Mouse (Mus musculus) kidney, embryonic 16.5 days (tissue): ENCODE measurements at regions not wholly inside any gene's neighbourhood (a gene's known extent, or its start where the extent isn't known, plus 50 kb on each side); places are given as distances from the start of the nearest gene placed in this dataset.

Source experiments
- ATAC-seq: fragments of 200-750 bp; cut with Nextera tagmentation; 2 replicates; pipeline ENCODE4 v1.8.0; 2017; ENCODE audit warnings: moderate TSS enrichment; ENCODE audit not compliant: low FRiP score, low TSS enrichment
- H3K27ac ChIP-seq: fragments of 300-500 bp; sonication (generic); 2 replicates; pipeline ENCODE4 v1.5.1; 2014; ENCODE audit warnings: low read length
- H3K27me3 ChIP-seq: fragments of 300-500 bp; sonication (generic); 2 replicates; pipeline ENCODE4 v1.6.1; 2014; ENCODE audit warnings: low read length, control low read depth, mixed read lengths; ENCODE audit not compliant: insufficient read depth
- H3K36me3 ChIP-seq: fragments of 300-500 bp; sonication (generic); 2 replicates; pipeline ENCODE4 v1.6.1; 2014; ENCODE audit warnings: low read length, control low read depth, mixed read lengths; ENCODE audit not compliant: insufficient read depth
- H3K4me1 ChIP-seq: fragments of 300-500 bp; sonication (generic); 2 replicates; pipeline ENCODE4 v1.6.1; 2014; ENCODE audit warnings: low read length, control low read depth, mixed read lengths; ENCODE audit not compliant: insufficient read depth
- H3K4me2 ChIP-seq: fragments of 300-500 bp; sonication (generic); replicated peaks from 2 replicates; pipeline ENCODE4 v1.6.1; 2014; ENCODE audit warnings: low read depth, low read length
- H3K4me3 ChIP-seq: fragments of 300-500 bp; sonication (generic); 2 replicates; pipeline ENCODE4 v1.5.1; 2014; ENCODE audit warnings: mild to moderate bottlenecking, low read length
- H3K9ac ChIP-seq: fragments of 300-500 bp; sonication (generic); replicated peaks from 2 replicates; pipeline ENCODE4 v1.6.1; 2014; ENCODE audit warnings: low read length
- H3K9me3 ChIP-seq: fragments of 300-500 bp; sonication (generic); 2 replicates; pipeline ENCODE4 v1.6.1; 2016; ENCODE audit warnings: low read length, control low read depth
- WGBS: fragments of 180-500 bp; shearing (Covaris S2); extraction: QIAGEN DNeasy Blood & Tissue Kit; methylation state at CpG from one replicate; pipeline ENCODE4 v1.1.7; 2014; 5-methylcytosine and 5-hydroxymethylcytosine counted together

- no peaks in the 10 kb centered on the region for H3K36me3 ChIP-seq
- no peaks in the 10 kb centered on the region for H3K27me3 ChIP-seq
- H3K4me1 ChIP-seq: 0 out of 2 replicates have a peak, but pooled peaks cover 4% of the 10 kb centered on the region
- no peak overlapping the region for H3K27ac ChIP-seq
- H3K9ac ChIP-seq: no peak overlapping the region
- H3K4me3 ChIP-seq: no peak overlapping the region
- H3K9me3 ChIP-seq: no peaks in the 10 kb centered on the region
- no peak overlapping the region for H3K4me2 ChIP-seq
- ATAC-seq: no peak
- 80% methylated on average over 5 of the region's 5 CpGs for WGBS
Measured at GRCm38 (mm10) chr5:118447366-118447765, 113.1 kb upstream of the Med13l start.

DNA sequence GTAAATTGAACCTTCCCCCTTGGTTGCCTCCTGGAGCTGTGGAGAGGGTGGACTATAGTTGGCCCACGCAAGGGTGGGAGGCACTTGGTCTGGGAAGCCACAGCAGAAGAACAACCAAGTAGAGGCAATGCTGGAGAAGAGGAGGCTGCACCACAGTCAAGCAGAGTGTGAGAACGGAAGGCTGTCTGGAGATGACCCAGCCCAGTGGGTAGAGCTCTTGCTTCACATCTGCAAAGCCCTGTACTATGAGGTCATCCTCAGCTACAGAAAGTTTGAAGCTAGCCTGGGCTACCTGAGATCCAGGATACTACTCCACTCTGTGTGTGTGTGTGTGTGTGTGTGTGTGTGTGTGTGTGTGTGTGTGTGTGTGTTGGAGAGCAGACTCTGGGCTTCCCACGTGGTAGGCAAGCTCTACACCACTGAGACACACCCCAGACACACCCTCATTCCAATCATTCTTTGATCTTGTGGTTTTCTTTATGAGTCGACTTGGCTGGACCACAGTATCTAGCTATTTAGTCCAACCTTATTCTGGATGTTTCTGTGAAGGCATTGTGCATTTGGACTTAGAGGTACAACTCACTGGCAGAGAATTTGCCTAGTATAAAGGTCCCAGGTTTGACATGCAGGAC is 111.5 kb upstream of the Med13l start:
- H3K27ac ChIP-seq: no peak overlapping the region
- H3K9me3 ChIP-seq: no peaks in the 10 kb centered on the region
- H3K4me1 ChIP-seq: 0 out of 2 replicates have a peak, but pooled peaks cover 4% of the 10 kb centered on the region
- 60% methylated on average over 4 of the region's 4 CpGs for WGBS
- no peak overlapping the region for H3K9ac ChIP-seq
- no peaks in the 10 kb centered on the region for H3K27me3 ChIP-seq
- no peak overlapping the region for H3K4me2 ChIP-seq
- H3K36me3 ChIP-seq: no peaks in the 10 kb centered on the region
- H3K4me3 ChIP-seq: no peak overlapping the region
- no peak for ATAC-seq

DNA sequence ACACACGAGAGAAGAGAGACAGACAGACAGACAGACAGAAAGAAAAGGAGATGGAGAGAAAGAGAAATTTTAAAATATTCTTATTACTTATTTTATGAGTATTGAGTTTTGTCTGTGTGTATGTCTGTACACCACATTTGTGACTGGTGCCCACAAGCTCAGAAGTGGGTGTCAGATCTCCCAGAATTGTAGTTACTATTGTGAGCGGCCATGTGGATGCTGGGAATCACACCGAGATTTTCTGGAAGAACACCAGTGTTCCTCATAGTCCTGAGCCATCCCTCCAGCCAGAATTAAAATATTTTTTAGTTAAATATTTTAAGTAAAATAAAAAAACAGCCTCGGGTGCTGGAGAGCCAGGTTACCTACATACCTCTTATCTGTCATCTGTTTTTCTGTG is 110.6 kb upstream of the Med13l start:
- Histone ChIP-seq H3K4me1 (0 out of 2 replicates have a peak, but pooled peaks cover 4% of the 10 kb centered on the region), H3K27me3 (no peaks in the 10 kb centered on the region), H3K4me3 (no peak overlapping the region), H3K9ac (no peak overlapping the region), H3K9me3 (no peaks in the 10 kb centered on the region), H3K4me2 (no peak overlapping the region), H3K27ac (no peak overlapping the region), H3K36me3 (no peaks in the 10 kb centered on the region)
- ATAC-seq: no peak
- WGBS: 87% methylated on average over 4 of the region's 4 CpGs

DNA sequence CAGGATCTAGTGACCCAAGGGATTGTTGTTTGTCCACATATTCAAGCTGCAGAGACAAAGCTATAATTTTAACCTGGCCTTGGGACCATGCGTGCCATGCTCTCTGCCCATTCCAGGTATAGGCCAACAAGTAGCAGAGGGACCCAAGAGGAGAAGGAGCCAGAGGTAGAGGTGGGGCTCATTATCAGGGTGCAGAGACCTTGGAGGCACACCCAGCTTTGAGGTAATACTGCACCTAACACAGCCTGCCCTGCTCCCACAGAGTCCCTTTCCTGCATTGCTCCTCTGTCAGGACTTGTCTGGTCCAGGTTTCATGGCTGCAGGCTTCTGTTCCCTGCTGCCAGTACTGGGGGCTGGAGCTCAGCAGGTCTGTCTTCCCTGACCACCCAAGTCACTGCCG is 108.4 kb upstream of the Med13l start:
- ATAC-seq: no peak
- WGBS: 69% methylated on average over 2 of the region's 2 CpGs
- Histone ChIP-seq H3K4me2 (no peak overlapping the region), H3K9me3 (no peaks in the 10 kb centered on the region), H3K27ac (no peak overlapping the region), H3K27me3 (no peaks in the 10 kb centered on the region), H3K4me3 (no peak overlapping the region), H3K36me3 (no peaks in the 10 kb centered on the region), H3K9ac (no peak overlapping the region), H3K4me1 (0 out of 2 replicates have a peak, but pooled peaks cover 4% of the 10 kb centered on the region)

GRCm38 (mm10) chr5:118454096-118454495 is 106.4 kb upstream of the Med13l start:
- Histone ChIP-seq H3K9me3 (no peaks in the 10 kb centered on the region), H3K4me1 (peaks cover 10% of the 10 kb centered on the region), H3K4me3 (no peak overlapping the region), H3K36me3 (no peaks in the 10 kb centered on the region), H3K9ac (no peak overlapping the region), H3K27me3 (no peaks in the 10 kb centered on the region), H3K27ac (no peak overlapping the region), H3K4me2 (no peak overlapping the region)
- WGBS: 97% methylated on average over 1 of the region's 1 CpGs
- ATAC-seq: no peak

GRCm38 (mm10) chr5:118458727-118459390 is 101.6 kb upstream of the Med13l start:
- Histone ChIP-seq H3K27me3 (no peaks in the 10 kb centered on the region), H3K9me3 (no peaks in the 10 kb centered on the region), H3K9ac (peak overlapping the region; percentile 49), H3K4me2 (peak overlapping the region; percentile 58), H3K4me1 (peaks cover 14% of the 10 kb centered on the region), H3K4me3 (peak overlapping the region; percentile 33), H3K27ac (peak overlapping the region; percentile 75), H3K36me3 (no peaks in the 10 kb centered on the region)
- WGBS: 4% methylated on average over 16 of the region's 16 CpGs
- peak; percentile 77 for ATAC-seq

- WGBS: 3% methylated on average over 11 of the region's 12 CpGs
- Histone ChIP-seq H3K9ac (peak overlapping the region; percentile 49), H3K4me1 (peaks cover 15% of the 10 kb centered on the region), H3K27me3 (no peaks in the 10 kb centered on the region), H3K4me3 (peak overlapping the region; percentile 33), H3K4me2 (peak overlapping the region; percentile 58), H3K9me3 (no peaks in the 10 kb centered on the region), H3K36me3 (no peaks in the 10 kb centered on the region), H3K27ac (peak overlapping the region; percentile 75)
- ATAC-seq: peak; percentile 84
Measured at GRCm38 (mm10) chr5:118459391-118459792, 101.1 kb upstream of the Med13l start.

GRCm38 (mm10) chr5:118461967-118462366 is 98.5 kb upstream of the Med13l start:
- no peak overlapping the region for H3K4me3 ChIP-seq
- 60% methylated on average over 4 of the region's 4 CpGs for WGBS
- H3K4me2 ChIP-seq: no peak overlapping the region
- no peaks in the 10 kb centered on the region for H3K27me3 ChIP-seq
- no peak for ATAC-seq
- no peaks in the 10 kb centered on the region for H3K9me3 ChIP-seq
- peaks cover 35% of the 10 kb centered on the region for H3K4me1 ChIP-seq
- H3K27ac ChIP-seq: no peak overlapping the region
- H3K36me3 ChIP-seq: no peaks in the 10 kb centered on the region
- no peak overlapping the region for H3K9ac ChIP-seq

DNA sequence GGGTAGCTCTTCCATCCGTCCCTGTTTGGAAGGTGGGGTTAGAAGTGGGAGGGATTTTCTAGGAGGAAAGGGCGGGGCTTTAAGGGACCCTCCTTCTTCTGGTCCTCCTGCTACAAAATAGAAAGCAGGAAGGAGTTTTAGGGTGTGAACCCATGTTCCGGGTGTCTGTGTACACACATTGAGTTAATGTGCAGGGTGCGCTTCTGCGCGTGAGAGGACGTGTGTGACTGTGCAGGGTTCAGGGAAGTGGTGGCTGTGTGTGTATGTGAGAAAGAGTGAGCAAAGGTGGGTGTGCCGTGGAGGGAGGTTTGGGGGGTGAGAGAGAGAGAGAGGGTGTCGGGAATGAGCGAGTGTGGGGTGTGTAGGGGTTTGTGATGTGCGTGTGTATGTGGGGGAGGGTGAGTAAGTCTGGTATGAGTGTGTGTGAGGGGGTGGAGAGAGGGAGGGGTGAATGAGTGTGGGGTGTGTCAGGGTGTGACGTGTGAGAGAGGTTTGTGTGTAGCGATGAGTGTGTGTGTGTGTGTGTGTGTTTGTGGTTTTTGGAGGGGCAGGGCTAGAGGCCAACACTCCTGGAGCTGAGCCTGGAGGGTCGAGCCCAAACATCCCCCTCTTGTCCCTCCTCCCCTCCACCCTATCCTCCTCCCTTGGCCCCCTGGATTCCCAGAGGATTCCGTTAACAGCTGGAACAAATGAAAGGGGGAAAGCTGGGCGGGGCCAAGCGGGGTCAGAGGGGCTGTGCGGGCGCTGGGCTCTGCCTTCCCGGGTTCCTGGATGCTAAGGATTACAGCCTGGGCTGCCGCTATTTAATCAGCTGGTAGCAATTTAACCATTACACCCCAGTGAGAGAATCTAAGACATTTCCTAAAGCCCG is 95.3 kb upstream of the Med13l start:
- no peaks in the 10 kb centered on the region for H3K9me3 ChIP-seq
- WGBS: 5% methylated on average over 22 of the region's 22 CpGs
- ATAC-seq: peak; percentile 74
- H3K27me3 ChIP-seq: no peaks in the 10 kb centered on the region
- H3K4me3 ChIP-seq: peak overlapping the region; percentile 31
- peaks cover 21% of the 10 kb centered on the region for H3K4me1 ChIP-seq
- peak overlapping the region; percentile 51 for H3K27ac ChIP-seq
- H3K36me3 ChIP-seq: no peaks in the 10 kb centered on the region
- H3K9ac ChIP-seq: peak overlapping the region; percentile 25; the same call in 1 of the 2 replicates
- peak overlapping the region; percentile 54 for H3K4me2 ChIP-seq
